Mouse (Mus musculus): ENCODE data around the gene Lmntd1. TPM values are rescaled to one million over a fixed set of nuclear protein-coding genes. Genes with fewer than 3 reads are reported as not detected.

Lmntd1 gene
- total and polyA plus RNA-seq, 3 experiments, result 0.08 to 0.43 (median 0.26) TPM

DNA sequence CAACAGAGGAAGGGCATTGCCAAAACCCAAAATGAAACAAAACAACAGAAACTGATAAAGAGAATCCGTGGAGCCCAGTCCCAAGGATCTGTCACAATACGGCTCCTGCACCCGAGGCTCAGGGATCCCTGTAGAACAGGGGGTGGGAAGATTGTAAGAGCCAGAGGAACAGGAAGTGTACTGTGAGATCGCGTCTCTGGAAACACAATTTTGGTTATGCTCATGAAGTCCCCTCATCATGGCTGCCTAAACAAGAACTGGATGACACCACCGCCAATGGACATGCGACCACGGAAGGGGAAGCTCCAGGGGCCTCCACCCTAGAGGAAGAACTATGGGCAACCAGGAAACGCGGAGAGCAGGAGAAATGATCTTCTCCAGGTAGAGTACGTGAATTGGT is 271.3 kb downstream of the Lmntd1 start:
- DNase-seq (ENCODE audit: extremely low read depth), result no peak
- no peak overlapping the region for H3K27ac ChIP-seq (ENCODE audit: insufficient read depth, low read depth)
- peaks cover 3% of the 10 kb centered on the region for H3K9me3 ChIP-seq (replicated peaks; ENCODE audit: low read length)
- TF ChIP-seq SIN3A (IDR thresholded peaks at IDR 0.05; ENCODE audit: low read length), result no peak
- no peak for TF ChIP-seq ZKSCAN1 (IDR thresholded peaks at IDR 0.05; ENCODE audit: borderline replicate concordance, low read depth, low read length)
- no peak for TF ChIP-seq MXI1 (IDR thresholded peaks at IDR 0.05; ENCODE audit: low read depth, low read length)
- no peak for TF ChIP-seq ZC3H11A (IDR thresholded peaks at IDR 0.05; ENCODE audit: low read depth, low read length)
- no peak for TF ChIP-seq TCF12 (IDR thresholded peaks at IDR 0.05; ENCODE audit: low read depth, low read length)
- no peak for TF ChIP-seq ETS1 (conservative IDR thresholded peaks at IDR 0.05; ENCODE audit: low read depth, low read length)
- TF ChIP-seq MAZ (IDR thresholded peaks at IDR 0.05; ENCODE audit: low read depth, low read length), result no peak
- TF ChIP-seq MAFK (IDR thresholded peaks at IDR 0.05; ENCODE audit: insufficient replicate concordance, low read length), result no peak
- TF ChIP-seq HCFC1 (IDR thresholded peaks at IDR 0.05; ENCODE audit: low read depth, low read length), result no peak
- no peak for TF ChIP-seq EP300 (IDR thresholded peaks at IDR 0.05; ENCODE audit: low read length)
- TF ChIP-seq RAD21 (IDR thresholded peaks at IDR 0.05; ENCODE audit: low read depth, low read length), result no peak
- no peaks in the 10 kb centered on the region for H3K79me2 ChIP-seq (replicated peaks; ENCODE audit: control insufficient read depth, extremely low read depth, insufficient read depth, poor library complexity, severe bottlenecking)
- peaks cover 4 to 17% of the 10 kb centered on the region in 2 experiments for H3K4me1 ChIP-seq (ENCODE audit: control insufficient read depth in 1 of 2, insufficient read depth in 2 of 2)
- H3K9ac ChIP-seq (ENCODE audit: insufficient read depth, low read depth), result no peak overlapping the region
- dilution Hi-C loops (cut with MboI; ENCODE audit: extremely low pct_ligation_motif_present, extremely low pct_unique_long_range_greater_than_20kb, low sequenced_read_pairs) (no loop called here), in situ Hi-C loops (cut with MboI; ENCODE audit: low pct_ligation_motif_present, low pct_unique_long_range_greater_than_20kb, low sequenced_read_pairs) (loop anchor here (5.0 kb wide), 3 partner anchors 51 to 156 kb away; no protein-coding TSS in a partner anchor)
- H3K36me3 ChIP-seq (replicated peaks in 1 of 2; ENCODE audit: control insufficient read depth in 1 of 2, insufficient read depth in 1 of 2, low read length in 1 of 2), result no peaks in the 10 kb centered on the region
- H3K4me2 ChIP-seq (ENCODE audit: insufficient read depth, low read depth, poor library complexity, severe bottlenecking), result no peak overlapping the region
- H3K27me3 ChIP-seq (replicated peaks), result peaks cover 3% of the 10 kb centered on the region
- H3K4me3 ChIP-seq (replicated peaks in 1 of 3; ENCODE audit: low read depth in 2 of 3, low read length in 2 of 3, poor library complexity in 1 of 3), result no peak overlapping the region

DNA sequence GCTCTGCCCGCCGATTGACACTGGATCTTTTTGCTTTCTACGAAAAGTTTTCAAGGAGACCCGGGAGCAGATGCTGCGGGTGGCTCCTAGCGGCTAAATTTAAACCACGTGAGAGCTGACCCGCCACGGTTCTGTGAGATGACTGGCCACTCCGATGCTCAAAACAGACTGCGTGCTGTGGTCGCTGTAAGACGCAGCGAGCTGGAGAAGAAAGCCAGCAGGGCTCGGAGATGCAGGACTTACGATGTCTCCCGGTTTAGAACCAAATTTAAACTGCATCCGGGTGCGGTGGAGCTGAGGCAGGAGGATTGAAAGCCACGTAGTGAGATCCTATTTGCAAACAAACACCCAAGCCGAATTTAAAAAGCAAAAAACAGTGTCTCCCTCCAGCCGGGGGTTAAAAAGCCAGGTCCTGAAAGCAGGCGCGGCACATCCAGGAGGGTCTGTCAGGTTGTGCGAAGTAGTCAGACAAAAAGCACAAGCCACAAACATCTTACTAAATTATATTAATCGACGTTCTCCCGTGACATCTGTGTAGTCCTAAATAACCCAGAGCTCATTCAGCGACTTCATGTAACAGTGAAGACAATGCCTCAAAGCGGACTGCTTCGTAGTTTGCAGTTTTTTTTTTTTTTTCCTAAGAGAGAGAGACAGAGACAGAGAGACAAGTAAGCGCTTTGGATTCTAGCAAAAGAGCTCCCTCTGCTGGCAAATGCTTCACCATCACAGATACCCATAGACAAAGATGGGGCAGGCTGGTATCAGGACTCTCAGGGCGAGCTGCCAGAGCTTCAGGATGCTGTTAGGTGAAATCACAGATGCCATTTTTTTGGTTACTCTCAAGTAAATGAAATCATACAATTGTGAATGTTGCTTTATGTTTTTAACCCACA is 272.6 kb downstream of the Lmntd1 start:
- H3K4me1 ChIP-seq (ENCODE audit: control insufficient read depth in 1 of 2, insufficient read depth in 2 of 2), result peaks cover 4 to 10% of the 10 kb centered on the region in 2 experiments; a peak in 3 of 4 replicates
- peaks cover 3% of the 10 kb centered on the region for H3K9me3 ChIP-seq (replicated peaks; ENCODE audit: low read length)
- peak overlapping the region; percentile 47 to 53 (median 53) for H3K4me3 ChIP-seq (replicated peaks in 1 of 3; ENCODE audit: low read depth in 2 of 3, low read length in 2 of 3, poor library complexity in 1 of 3)
- H3K36me3 ChIP-seq (replicated peaks in 1 of 2; ENCODE audit: control insufficient read depth in 1 of 2, insufficient read depth in 1 of 2, low read length in 1 of 2), result no peaks in the 10 kb centered on the region
- dilution Hi-C loops (cut with MboI; ENCODE audit: extremely low pct_ligation_motif_present, extremely low pct_unique_long_range_greater_than_20kb, low sequenced_read_pairs), result no loop called here
- peak overlapping the region; percentile 55 for H3K27ac ChIP-seq (ENCODE audit: insufficient read depth, low read depth)
- peak overlapping the region; percentile 97 for H3K4me2 ChIP-seq (ENCODE audit: insufficient read depth, low read depth, poor library complexity, severe bottlenecking)
- DNase-seq (ENCODE audit: extremely low read depth), result peak; percentile 96
- peaks cover 4% of the 10 kb centered on the region for H3K27me3 ChIP-seq (replicated peaks)
- H3K9ac ChIP-seq (ENCODE audit: insufficient read depth, low read depth), result peak overlapping the region; percentile 59
- H3K79me2 ChIP-seq (replicated peaks; ENCODE audit: control insufficient read depth, extremely low read depth, insufficient read depth, poor library complexity, severe bottlenecking), result no peaks in the 10 kb centered on the region
- in situ Hi-C loops (cut with MboI; ENCODE audit: low pct_ligation_motif_present, low pct_unique_long_range_greater_than_20kb, low sequenced_read_pairs), result loop anchor here (5.0 kb wide), 3 partner anchors 49 to 154 kb away; no protein-coding TSS in a partner anchor
- TF ChIP-seq USF1 (IDR thresholded peaks at IDR 0.05; ENCODE audit: low read depth, low read length), result peak; percentile 25; the same call in 1 of the 2 replicates
- TF ChIP-seq ZKSCAN1 (IDR thresholded peaks at IDR 0.05; ENCODE audit: borderline replicate concordance, low read depth, low read length), result no peak
- TF ChIP-seq MAX (IDR thresholded peaks at IDR 0.05; ENCODE audit: low read length), result peak; percentile 59
- TF ChIP-seq PAX5 (IDR thresholded peaks at IDR 0.05; ENCODE audit: low read length), result no peak
- TF ChIP-seq ETS1 (conservative IDR thresholded peaks at IDR 0.05; ENCODE audit: low read depth, low read length), result peak; percentile 36; the same call in 1 of the 2 replicates
- TF ChIP-seq POLR2AphosphoS2 (IDR thresholded peaks at IDR 0.05; ENCODE audit: low read depth, low read length), result no peak
- TF ChIP-seq KAT2A (IDR thresholded peaks at IDR 0.05; ENCODE audit: insufficient replicate concordance, low read length), result no peak
- peak; percentile 98 for TF ChIP-seq SMC3 (IDR thresholded peaks at IDR 0.05; ENCODE audit: low read depth, low read length)
- 0 out of 2 replicates have a peak, but pooled peaks have one; percentile 46 for TF ChIP-seq E2F4 (IDR thresholded peaks at IDR 0.05; ENCODE audit: insufficient replicate concordance, low read depth, low read length)
- no peak for TF ChIP-seq ZMIZ1 (IDR thresholded peaks at IDR 0.05; ENCODE audit: low read depth, low read length)
- TF ChIP-seq RAD21 (IDR thresholded peaks at IDR 0.05; ENCODE audit: low read depth, low read length), result peak; percentile 97
- TF ChIP-seq NRF1 (IDR thresholded peaks at IDR 0.05; ENCODE audit: low read depth, low read length), result no peak
- TF ChIP-seq MYC (IDR thresholded peaks at IDR 0.05; ENCODE audit: low read depth, low read length), result peak; percentile 65
- no peak for TF ChIP-seq USF2 (conservative IDR thresholded peaks at IDR 0.05; ENCODE audit: low read depth, low read length)
- no peak for TF ChIP-seq TCF12 (IDR thresholded peaks at IDR 0.05; ENCODE audit: low read depth, low read length)
- no peak for TF ChIP-seq GABPA (IDR thresholded peaks at IDR 0.05; ENCODE audit: insufficient replicate concordance, low read depth, low read length)
- no peak for TF ChIP-seq EP300 (IDR thresholded peaks at IDR 0.05; ENCODE audit: low read length)
- peak; percentile 45; the same call in 1 of the 2 replicates for TF ChIP-seq IRF4 (IDR thresholded peaks at IDR 0.05; ENCODE audit: low read depth, low read length)
- TF ChIP-seq CHD2 (IDR thresholded peaks at IDR 0.05; ENCODE audit: low read length), result no peak
- TF ChIP-seq JUND (conservative IDR thresholded peaks at IDR 0.05; ENCODE audit: low read depth, low read length), result peak; percentile 57
- TF ChIP-seq MAZ (IDR thresholded peaks at IDR 0.05; ENCODE audit: low read depth, low read length), result no peak
- no peak for TF ChIP-seq JUN (IDR thresholded peaks at IDR 0.05; ENCODE audit: insufficient read depth, low read depth, low read length)
- TF ChIP-seq CTCF (conservative IDR thresholded peaks at IDR 0.05 in 1 of 2, IDR thresholded peaks at IDR 0.05 in 1 of 2; ENCODE audit: low read depth in 2 of 2, low read length in 2 of 2), result peak; percentile 69 to 98
- TF ChIP-seq MAFK (IDR thresholded peaks at IDR 0.05; ENCODE audit: insufficient replicate concordance, low read length), result no peak
- no peak for TF ChIP-seq CHD1 (IDR thresholded peaks at IDR 0.05; ENCODE audit: low read depth, low read length)

Measured in CH12.LX (cell line).